Mouse (Mus musculus): ENCODE data around the gene Tuba4a. TPM values are rescaled to one million over a fixed set of nuclear protein-coding genes. Genes with fewer than 3 reads are reported as not detected.

Tuba4a gene
- polyA plus RNA-seq, 1 experiment from 2014 or later: 18.0 TPM

DNA sequence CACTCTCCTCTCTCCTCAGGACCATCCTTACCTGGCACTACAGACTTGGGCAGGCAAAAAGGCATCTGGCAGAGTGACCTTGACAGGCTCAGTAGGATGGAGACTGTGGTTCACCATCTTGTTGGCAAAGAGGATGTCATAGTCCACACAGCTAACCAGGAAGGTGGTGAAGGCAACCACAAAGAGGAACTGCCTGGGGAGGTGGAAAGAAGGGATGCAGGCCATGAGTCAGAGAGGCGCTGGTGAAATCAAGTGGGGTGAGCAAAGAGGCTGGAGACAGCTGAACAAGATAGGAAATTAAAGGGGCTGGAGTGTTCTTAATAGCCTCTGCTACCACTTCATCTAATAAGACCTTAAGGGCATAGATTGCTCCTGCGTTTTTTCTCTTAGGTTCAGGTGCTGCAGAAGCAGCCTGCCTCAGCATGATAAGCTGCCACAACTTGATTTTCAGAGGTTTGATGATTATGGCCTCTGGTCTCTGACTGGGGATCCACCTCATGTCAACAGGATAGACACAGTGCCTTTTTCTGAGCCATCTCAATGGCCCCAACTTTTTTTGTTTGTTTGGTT is 31.7 kb downstream of the Tuba4a start:
- ATAC-seq (ENCODE audit: insufficient read depth, low FRiP score, low TSS enrichment): no peak
- H3K9me3 ChIP-seq (ENCODE audit: control insufficient read depth, low read length): no peaks in the 10 kb centered on the region
- no peak overlapping the region for H3K4me3 ChIP-seq (ENCODE audit: low read depth, low read length)
- 87% methylated on average over 2 of the region's 2 CpGs for WGBS
- no peak overlapping the region for H3K4me2 ChIP-seq (ENCODE audit: low read depth)
- H3K9ac ChIP-seq (ENCODE audit: low read length): no peak overlapping the region
- H3K27me3 ChIP-seq (ENCODE audit: control insufficient read depth, insufficient read depth, low read length): no peaks in the 10 kb centered on the region
- H3K36me3 ChIP-seq (ENCODE audit: control insufficient read depth, insufficient read depth, low read length): peaks cover 6% of the 10 kb centered on the region
- DNase-seq (ENCODE audit: low spot score): no peak
- peaks cover 9% of the 10 kb centered on the region; the same call in 1 of the 2 replicates for H3K4me1 ChIP-seq (ENCODE audit: control insufficient read depth, insufficient read depth, low read length)
- no peak overlapping the region for H3K27ac ChIP-seq (ENCODE audit: low read depth, low read length)

DNA sequence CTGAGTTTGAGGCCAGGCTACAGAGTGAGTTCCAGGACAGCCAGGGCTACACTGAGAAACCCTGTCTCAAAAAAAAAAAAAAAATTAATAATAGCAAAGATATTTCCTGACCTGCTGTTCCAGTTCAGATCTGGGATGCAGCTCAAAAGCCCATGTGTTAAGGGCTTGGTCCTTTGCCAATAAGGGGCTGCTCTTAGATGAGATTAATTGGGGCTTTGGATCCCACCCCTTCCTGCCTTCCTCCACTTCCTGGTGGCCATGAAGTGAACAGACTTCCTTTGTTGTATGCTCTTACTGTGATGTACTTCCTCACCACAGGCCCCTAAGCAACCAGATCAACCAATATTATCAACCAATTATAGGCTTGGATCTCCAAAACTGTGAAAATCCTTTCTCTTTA is 32.5 kb downstream of the Tuba4a start:
- no peaks in the 10 kb centered on the region for H3K9me3 ChIP-seq (ENCODE audit: control insufficient read depth, low read length)
- peaks cover 13% of the 10 kb centered on the region for H3K36me3 ChIP-seq (ENCODE audit: control insufficient read depth, insufficient read depth, low read length)
- no peak overlapping the region for H3K4me2 ChIP-seq (ENCODE audit: low read depth)
- H3K27ac ChIP-seq (ENCODE audit: low read depth, low read length): no peak overlapping the region
- no peaks in the 10 kb centered on the region for H3K27me3 ChIP-seq (ENCODE audit: control insufficient read depth, insufficient read depth, low read length)
- H3K4me3 ChIP-seq (ENCODE audit: low read depth, low read length): no peak overlapping the region
- DNase-seq (ENCODE audit: low spot score) (no peak), ATAC-seq (ENCODE audit: insufficient read depth, low FRiP score, low TSS enrichment) (no peak)
- H3K9ac ChIP-seq (ENCODE audit: low read length): no peak overlapping the region
- peaks cover 5% of the 10 kb centered on the region; the same call in 1 of the 2 replicates for H3K4me1 ChIP-seq (ENCODE audit: control insufficient read depth, insufficient read depth, low read length)

DNA sequence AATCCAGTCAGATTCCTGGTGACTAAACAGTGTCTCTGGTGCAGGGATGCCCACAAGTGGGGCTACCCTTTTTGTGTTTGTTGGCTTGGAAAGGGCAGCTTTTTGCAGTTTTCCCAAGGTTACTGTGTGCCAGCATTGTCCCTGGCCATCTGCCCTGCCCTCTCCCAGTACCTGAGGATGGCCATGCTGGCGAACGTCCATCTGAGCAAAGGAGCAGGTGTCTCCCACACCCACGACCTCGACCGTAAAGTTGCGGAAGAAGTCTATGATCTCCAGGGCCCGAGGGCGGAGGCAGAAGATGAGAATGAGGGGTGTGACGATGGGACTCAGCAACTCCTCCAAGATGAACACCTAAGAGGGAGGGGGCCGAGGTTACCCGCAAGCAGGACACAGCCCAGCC is 34.2 kb downstream of the Tuba4a start:
- H3K4me2 ChIP-seq (ENCODE audit: low read depth): no peak overlapping the region
- H3K27ac ChIP-seq (ENCODE audit: low read depth, low read length): no peak overlapping the region
- H3K4me3 ChIP-seq (ENCODE audit: low read depth, low read length): no peak overlapping the region
- no peak for DNase-seq (ENCODE audit: low spot score)
- no peak for ATAC-seq (ENCODE audit: insufficient read depth, low FRiP score, low TSS enrichment)
- H3K36me3 ChIP-seq (ENCODE audit: control insufficient read depth, insufficient read depth, low read length): peaks cover 13% of the 10 kb centered on the region
- H3K9me3 ChIP-seq (ENCODE audit: control insufficient read depth, low read length): no peaks in the 10 kb centered on the region
- H3K9ac ChIP-seq (ENCODE audit: low read length): no peak overlapping the region
- WGBS: 88% methylated on average over 11 of the region's 11 CpGs
- no peaks in the 10 kb centered on the region for H3K27me3 ChIP-seq (ENCODE audit: control insufficient read depth, insufficient read depth, low read length)
- no peaks in the 10 kb centered on the region; the same call in 1 of the 2 replicates for H3K4me1 ChIP-seq (ENCODE audit: control insufficient read depth, insufficient read depth, low read length)

DNA sequence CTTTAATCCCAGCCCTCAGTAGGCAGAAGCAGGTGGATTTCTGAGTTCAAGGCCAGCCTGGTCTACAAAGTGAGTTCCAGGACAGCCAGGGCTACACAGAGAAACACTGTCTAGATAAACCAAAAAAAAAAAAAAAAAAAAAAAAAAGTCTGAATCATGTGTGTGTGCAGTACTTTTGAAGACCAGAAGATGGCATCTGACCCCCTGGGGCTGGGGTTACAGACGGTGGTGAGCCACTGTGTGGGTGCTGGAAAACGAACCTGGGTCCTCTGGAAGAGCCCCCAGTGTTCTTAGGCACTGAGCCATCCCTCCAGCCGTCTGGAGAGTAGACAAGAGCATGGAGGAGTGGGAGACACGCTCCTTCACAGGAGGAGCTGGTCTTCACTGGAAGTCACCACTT is 37.5 kb downstream of the Tuba4a start:
- ATAC-seq (ENCODE audit: insufficient read depth, low FRiP score, low TSS enrichment): no peak
- H3K36me3 ChIP-seq (ENCODE audit: control insufficient read depth, insufficient read depth, low read length): peaks cover 13% of the 10 kb centered on the region
- WGBS: 74% methylated on average over 4 of the region's 4 CpGs

DNA sequence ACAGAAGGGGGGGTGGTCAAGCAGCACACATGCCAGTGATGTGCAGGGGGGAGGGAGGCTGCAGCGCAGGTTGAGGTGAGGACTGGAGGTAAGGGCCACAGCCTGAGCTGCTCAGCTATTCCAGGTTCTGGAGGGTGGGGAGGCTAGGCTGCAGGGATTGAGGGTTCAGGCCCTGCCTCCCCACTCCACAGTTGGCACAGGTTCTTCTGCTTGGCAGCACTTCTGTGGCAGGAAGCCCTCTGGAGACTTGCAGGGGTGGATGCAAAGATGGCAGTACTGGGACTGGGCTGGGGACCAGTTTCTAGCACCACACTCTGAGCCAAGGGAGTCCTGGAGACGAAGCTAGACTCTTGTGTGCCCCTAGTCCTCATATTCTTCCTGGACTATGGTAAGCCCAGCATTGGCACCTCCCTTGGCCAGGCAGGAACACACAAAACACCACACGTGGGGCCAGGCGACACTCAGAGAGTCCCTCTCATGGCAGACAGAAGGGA is 38.2 kb downstream of the Tuba4a start:
- peaks cover 12% of the 10 kb centered on the region for H3K36me3 ChIP-seq (ENCODE audit: control insufficient read depth, insufficient read depth, low read length)
- no peak for ATAC-seq (ENCODE audit: insufficient read depth, low FRiP score, low TSS enrichment)
- 82% methylated on average over 4 of the region's 4 CpGs for WGBS
- peaks cover 7% of the 10 kb centered on the region for H3K4me1 ChIP-seq (ENCODE audit: control insufficient read depth, insufficient read depth, low read length)
- DNase-seq (ENCODE audit: low spot score): no peak
- no peak overlapping the region for H3K9ac ChIP-seq (ENCODE audit: low read length)
- no peaks in the 10 kb centered on the region for H3K27me3 ChIP-seq (ENCODE audit: control insufficient read depth, insufficient read depth, low read length)
- H3K4me3 ChIP-seq (ENCODE audit: low read depth, low read length): no peak overlapping the region
- no peaks in the 10 kb centered on the region for H3K9me3 ChIP-seq (ENCODE audit: control insufficient read depth, low read length)
- H3K27ac ChIP-seq (ENCODE audit: low read depth, low read length): no peak overlapping the region
- no peak overlapping the region for H3K4me2 ChIP-seq (ENCODE audit: low read depth)

More for the DNA sequence above, 37.5 kb downstream of the Tuba4a start:
- Histone ChIP-seq H3K9ac (ENCODE audit: low read length) (no peak overlapping the region), H3K9me3 (ENCODE audit: control insufficient read depth, low read length) (no peaks in the 10 kb centered on the region), H3K4me3 (ENCODE audit: low read depth, low read length) (no peak overlapping the region), H3K27me3 (ENCODE audit: control insufficient read depth, insufficient read depth, low read length) (no peaks in the 10 kb centered on the region), H3K27ac (ENCODE audit: low read depth, low read length) (no peak overlapping the region), H3K4me1 (ENCODE audit: control insufficient read depth, insufficient read depth, low read length) (peaks cover 7% of the 10 kb centered on the region), H3K4me2 (ENCODE audit: low read depth) (no peak overlapping the region)
- DNase-seq (ENCODE audit: low spot score): no peak

DNA sequence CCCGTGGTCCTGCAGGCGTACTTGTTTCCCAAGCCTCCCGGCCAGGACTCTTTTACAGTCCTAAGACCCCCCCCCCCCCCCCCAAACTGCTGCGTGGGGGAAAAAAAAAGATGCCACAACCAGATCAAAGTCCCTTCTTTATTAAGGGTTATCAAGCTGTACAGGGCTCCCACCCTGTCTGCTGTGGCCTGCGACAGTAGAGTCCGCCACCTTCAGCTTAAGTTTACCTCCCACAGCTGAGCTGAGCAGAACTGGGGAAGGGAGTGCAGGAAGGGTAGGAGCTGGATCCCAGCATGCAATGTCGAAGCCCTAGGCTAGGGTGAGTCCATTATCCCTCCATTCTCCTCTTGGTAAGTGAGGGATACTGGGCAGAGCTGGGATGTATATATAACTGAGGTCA is 38.9 kb downstream of the Tuba4a start:
- Histone ChIP-seq H3K4me3 (ENCODE audit: low read depth, low read length) (no peak overlapping the region), H3K9me3 (ENCODE audit: control insufficient read depth, low read length) (no peaks in the 10 kb centered on the region), H3K4me2 (ENCODE audit: low read depth) (peak overlapping the region; percentile 100), H3K4me1 (ENCODE audit: control insufficient read depth, insufficient read depth, low read length) (peaks cover 7% of the 10 kb centered on the region), H3K36me3 (ENCODE audit: control insufficient read depth, insufficient read depth, low read length) (peaks cover 12% of the 10 kb centered on the region), H3K27me3 (ENCODE audit: control insufficient read depth, insufficient read depth, low read length) (no peaks in the 10 kb centered on the region), H3K9ac (ENCODE audit: low read length) (no peak overlapping the region), H3K27ac (ENCODE audit: low read depth, low read length) (no peak overlapping the region)
- 0 out of 2 replicates have a peak, but pooled peaks have one; percentile 12 for ATAC-seq (ENCODE audit: insufficient read depth, low FRiP score, low TSS enrichment)
- WGBS: 35% methylated on average over 6 of the region's 7 CpGs
- DNase-seq (ENCODE audit: low spot score): no peak

DNA sequence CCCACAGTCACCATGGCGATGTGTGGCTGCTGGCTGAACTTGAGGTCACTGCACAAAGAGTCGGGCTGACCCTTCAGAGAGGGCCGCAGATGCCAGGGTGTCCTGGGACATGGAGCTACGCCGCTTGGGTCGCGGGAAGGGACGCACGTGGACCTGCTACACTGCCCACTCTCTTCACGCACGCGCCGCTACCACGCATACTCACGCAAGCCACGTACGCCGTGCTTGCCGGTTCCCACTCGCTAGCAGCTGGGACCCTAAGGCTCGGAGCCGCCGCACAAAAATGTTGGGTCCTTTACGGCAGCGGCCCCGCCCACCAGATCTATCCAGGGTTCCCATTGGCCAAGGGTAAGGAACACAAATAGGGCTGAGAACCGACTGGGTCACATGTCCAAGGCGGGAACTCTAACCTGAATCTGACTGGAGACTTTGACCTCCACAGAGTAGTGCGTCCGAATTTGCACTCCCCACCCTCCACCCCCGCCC is 39.5 kb downstream of the Tuba4a start, which contains the start of gene Abcb6:
Gene Abcb6, minus strand, starts transcription at position 288 of the 486 bp plus-strand sequence.
- peak; percentile 90 for ATAC-seq (ENCODE audit: insufficient read depth, low FRiP score, low TSS enrichment)
- Histone ChIP-seq H3K9ac (ENCODE audit: low read length) (peak within 1 kb of the TSS; percentile 76), H3K4me3 (ENCODE audit: low read depth, low read length) (peak within 1 kb of the TSS; percentile 52), H3K4me2 (ENCODE audit: low read depth) (peak within 1 kb of the TSS; percentile 100), H3K4me1 (ENCODE audit: control insufficient read depth, insufficient read depth, low read length) (peaks cover 7% of the 10 kb centered on the region), H3K27me3 (ENCODE audit: control insufficient read depth, insufficient read depth, low read length) (no peaks in the 10 kb centered on the region), H3K27ac (ENCODE audit: low read depth, low read length) (peak within 1 kb of the TSS; percentile 44; the same call in 1 of the 2 replicates), H3K9me3 (ENCODE audit: control insufficient read depth, low read length) (no peaks in the 10 kb centered on the region), H3K36me3 (ENCODE audit: control insufficient read depth, insufficient read depth, low read length) (peaks cover 16% of the 10 kb centered on the region)
- DNase-seq (ENCODE audit: low spot score): peak; percentile 92
- WGBS: under 1% methylated on average over 31 of the region's 31 CpGs

DNA sequence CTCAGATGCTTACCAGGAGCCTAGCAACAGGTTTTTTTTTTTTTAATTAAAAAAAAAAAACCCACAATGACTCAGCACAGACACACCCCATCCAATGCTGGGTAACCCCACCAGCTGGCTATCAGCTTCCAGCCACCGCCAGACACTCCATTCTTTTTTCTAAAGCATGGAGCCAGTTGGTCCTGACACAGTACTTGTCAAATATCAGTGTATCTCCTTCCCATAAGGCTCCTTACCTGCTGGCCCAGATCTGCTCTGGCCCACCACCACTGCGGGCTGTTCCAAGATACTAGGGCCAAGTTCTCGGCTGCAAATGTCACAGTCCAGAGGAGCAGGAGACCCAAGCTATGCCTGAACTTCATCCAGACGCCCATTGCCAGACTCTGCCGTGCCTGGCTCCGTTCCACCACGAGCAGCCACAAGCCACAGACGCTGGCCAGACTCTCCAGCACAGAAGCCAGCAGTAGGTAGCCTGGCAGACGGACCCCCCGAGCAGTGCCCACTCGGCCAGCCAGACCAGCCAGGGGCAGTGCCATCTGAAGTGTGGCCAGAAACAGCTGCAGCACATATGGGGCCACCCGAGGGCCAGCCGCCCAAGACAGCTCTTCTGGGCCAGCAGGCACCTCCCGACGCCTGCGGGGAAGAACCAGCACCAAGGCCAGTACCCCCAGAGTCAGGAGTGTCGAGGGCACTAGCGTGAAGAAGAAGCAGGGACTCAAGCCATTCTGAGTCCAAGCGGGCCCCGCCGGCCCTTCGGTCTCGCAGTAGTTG is 40.1 kb downstream of the Tuba4a start:
- Histone ChIP-seq H3K36me3 (ENCODE audit: control insufficient read depth, insufficient read depth, low read length) (peaks cover 12% of the 10 kb centered on the region), H3K4me1 (ENCODE audit: control insufficient read depth, insufficient read depth, low read length) (peaks cover 7% of the 10 kb centered on the region), H3K9me3 (ENCODE audit: control insufficient read depth, low read length) (no peaks in the 10 kb centered on the region), H3K27me3 (ENCODE audit: control insufficient read depth, insufficient read depth, low read length) (no peaks in the 10 kb centered on the region), H3K4me3 (ENCODE audit: low read depth, low read length) (peak overlapping the region; percentile 52), H3K27ac (ENCODE audit: low read depth, low read length) (peak overlapping the region; percentile 44; the same call in 1 of the 2 replicates), H3K4me2 (ENCODE audit: low read depth) (peak overlapping the region; percentile 100), H3K9ac (ENCODE audit: low read length) (peak overlapping the region; percentile 76)
- 12% methylated on average over 23 of the region's 23 CpGs for WGBS
- ATAC-seq (ENCODE audit: insufficient read depth, low FRiP score, low TSS enrichment): peak; percentile 14; the same call in 1 of the 2 replicates
- no peak for DNase-seq (ENCODE audit: low spot score)

Measured in neural tube, embryonic 11.5 days (tissue).